Mouse (Mus musculus) megakaryocyte-erythroid progenitor cell, adult 5-6 weeks (primary cell): Measurements from ENCODE around the gene Vmn1r87. TPM values are rescaled to one million over a fixed set of nuclear protein-coding genes. Genes with fewer than 3 reads are reported as not detected.

Experiments used
- ATAC-seq: replicated peaks from 2 replicates; pipeline ENCODE4 v1.8.0; 2016; ENCODE audit warnings: mild to moderate bottlenecking, inconsistent platforms; ENCODE audit not compliant: severe bottlenecking, poor library complexity, low FRiP score, low TSS enrichment
- total RNA-seq, 2 experiments: library from RNA; stranded (forward) in 1 of 2; stranded (reverse) in 1 of 2; fragments of 200-1000, 215-1000 nt in 1 of 2; fragments of >200 nt in 1 of 2; fragmentation: Nextera tagmentation in 1 of 2; gene quantifications; 2 replicates each; pipeline ENCODE4 v1.2.3; 2014 to 2017

The Vmn1r87 gene
- total RNA-seq (2014; fragmentation: Nextera tagmentation) (not detected in 2 replicates), total RNA-seq (2017) (not detected in 2 replicates)

DNA sequence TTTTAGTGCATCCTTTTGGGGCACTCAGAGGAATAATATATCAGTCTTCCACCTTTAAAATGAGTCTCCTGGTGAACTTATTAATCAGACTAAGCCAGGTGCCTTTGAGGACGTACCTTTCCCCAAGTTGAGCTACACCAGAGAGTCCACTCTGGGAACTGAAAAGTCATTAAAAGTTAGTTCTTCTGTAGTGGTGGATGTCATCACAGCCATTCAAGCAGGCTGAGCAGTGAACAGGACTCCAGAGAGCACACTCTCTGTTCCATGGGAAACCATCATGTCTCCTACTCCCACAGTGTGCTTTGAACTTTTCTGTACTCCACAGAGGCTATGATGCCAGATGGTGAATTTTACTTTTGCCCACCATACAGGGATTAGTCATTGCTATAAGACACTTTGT is at the start of gene Vmn1r87:
Gene Vmn1r87 (minus strand): TSS at position 101 of the 400 bp plus-strand sequence.
- ATAC-seq: no peak

DNA sequence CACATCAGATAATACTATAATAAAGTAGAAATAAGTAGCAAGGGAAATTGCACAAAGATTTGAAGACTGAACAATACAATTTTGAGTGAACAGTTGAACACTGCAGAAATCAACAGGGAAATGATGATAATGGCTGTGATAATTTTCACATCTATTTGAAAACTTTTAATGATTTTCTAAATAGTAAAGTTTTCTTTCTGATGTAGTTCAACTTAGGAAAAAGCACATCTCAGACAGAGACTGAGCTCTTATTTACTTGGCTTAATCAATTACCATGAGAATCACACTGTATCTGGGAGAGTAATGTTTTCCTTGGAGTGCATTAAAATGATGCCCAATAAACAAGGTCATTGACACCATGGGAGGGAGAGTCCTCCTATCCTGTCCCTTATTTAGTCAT is 19.3 kb upstream of the Vmn1r87 start, which contains the start of gene Vmn1r88:
Gene Vmn1r88 (plus strand): TSS at position 301 of the 400 bp plus-strand sequence.
- ATAC-seq: no peak

DNA sequence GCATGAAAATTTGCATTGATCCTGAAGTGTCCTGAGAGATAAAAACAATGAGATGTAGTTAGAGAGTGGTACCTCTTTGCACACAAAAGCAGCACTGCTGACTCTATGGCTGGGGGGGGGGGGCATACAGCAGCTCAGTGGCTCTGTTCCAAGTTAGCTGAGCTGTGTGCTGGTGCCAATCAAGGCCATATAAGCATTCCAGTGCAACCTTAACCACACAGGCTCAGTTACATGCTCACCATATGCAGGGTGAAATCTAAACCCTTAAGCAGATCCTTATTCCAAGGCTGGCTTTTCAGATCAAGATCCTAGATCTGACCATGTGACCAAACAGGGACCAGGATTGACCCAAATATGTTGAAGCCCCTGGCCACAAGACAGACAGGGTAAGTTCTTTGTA is 2.6 kb downstream of the Vmn1r87 start:
- no peak for ATAC-seq

DNA sequence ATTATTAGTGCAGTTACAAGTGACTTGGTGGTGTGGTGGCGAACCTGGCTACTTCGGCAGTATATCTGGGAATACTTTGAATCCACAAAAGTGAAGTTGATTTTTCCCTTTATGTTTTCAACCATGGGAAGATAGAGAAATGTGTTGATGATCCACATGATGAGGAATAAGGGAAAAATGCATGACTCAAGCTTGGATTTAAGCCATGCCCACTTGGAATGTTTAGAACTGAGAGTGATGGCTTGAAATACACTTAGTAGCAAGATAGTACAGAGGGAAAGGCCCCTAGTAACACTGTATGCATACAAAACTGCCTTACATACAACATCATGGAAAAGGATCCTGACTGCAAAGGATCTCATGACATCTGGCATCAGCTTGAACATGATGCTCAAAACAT is 8.1 kb downstream of the Vmn1r87 start:
- no peak for ATAC-seq

DNA sequence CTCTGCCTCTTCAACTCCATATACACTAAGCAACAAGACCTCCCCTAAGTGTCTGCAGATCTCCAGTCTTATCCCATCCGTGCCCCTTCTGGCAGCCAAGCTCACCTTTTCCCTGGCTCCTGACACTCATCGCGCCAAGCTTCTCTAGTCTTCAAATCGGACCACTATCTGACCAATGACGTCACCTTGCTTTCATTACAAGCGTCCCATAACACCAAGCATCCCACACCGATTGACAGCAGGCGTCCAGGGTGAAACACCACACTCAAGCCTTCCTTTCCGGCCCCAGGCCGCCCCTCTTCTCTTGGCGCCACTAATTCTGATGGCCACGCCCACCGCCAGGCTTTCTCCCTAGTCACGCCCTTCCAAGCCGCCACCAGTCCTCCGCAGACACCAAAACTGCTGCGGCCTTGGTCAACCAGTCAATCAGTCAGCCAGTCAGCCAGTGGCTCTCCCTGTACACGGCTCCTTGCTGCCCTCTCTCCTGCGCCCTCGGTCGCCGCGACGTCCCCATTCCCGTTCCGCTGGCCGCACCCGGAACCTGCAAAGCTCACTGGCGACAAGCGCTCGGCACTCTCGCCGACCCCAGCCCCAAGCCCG is 16.3 kb downstream of the Vmn1r87 start:
- peak; percentile 100 for ATAC-seq

DNA sequence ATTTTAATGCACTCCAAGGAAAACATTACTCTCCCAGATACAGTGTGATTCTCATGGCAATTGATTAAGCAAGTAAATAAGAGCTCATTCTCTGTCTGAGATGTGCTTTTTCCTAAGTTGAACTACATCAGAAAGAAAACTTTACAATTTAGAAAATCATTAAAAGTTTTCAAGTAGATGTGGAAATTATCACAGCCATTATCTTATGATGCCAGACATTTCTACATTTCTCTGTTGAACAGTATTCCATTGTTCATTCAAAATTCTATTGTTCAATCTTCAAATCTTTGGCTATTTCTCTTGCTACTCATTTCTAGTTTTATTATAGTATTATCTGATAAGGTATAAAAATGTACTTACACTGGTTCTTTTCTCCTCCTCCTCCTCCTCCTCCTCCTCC is 20.1 kb downstream of the Vmn1r87 start, which contains the start of gene Vmn1r86:
Gene Vmn1r86 (minus strand): TSS at position 101 of the 400 bp plus-strand sequence.
- ATAC-seq: no peak

DNA sequence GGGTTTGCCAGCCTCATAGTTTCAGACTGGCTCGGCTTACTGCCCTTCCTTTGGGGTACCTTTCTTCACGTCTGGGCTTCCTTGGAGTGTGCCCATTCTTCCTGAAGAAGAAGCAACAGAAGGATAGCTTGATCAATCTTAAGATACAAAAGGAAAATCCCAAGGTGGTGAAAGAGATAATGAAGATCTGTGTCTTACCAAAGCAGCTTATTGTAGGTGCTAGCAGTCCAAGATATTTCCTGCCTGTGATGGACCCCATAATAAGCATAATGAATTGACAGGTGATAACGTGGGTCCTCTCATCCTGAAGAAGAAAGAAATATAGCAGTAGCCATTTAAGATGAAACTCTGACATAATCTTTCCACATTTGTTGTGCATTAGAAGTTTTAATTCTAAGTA is 44.9 kb downstream of the Vmn1r87 start, which contains the start of gene Vmn1r85:
Gene Vmn1r85 (minus strand): TSS at position 101 of the 400 bp plus-strand sequence.
- no peak for ATAC-seq

Other genes starting within 250 kb of the Vmn1r87 start
- gene Zscan22, start 242.3 kb downstream of the Vmn1r87 start, total RNA-seq (2014; fragmentation: Nextera tagmentation): 13.3 and 18.7 TPM in 2 replicates
- 5.7 and 7.1 TPM in 2 replicates for gene Zscan22, start 242.3 kb downstream of the Vmn1r87 start, total RNA-seq (2017)
- 3,241 and 3,814 TPM in 2 replicates for gene Rps5, start 217.9 kb downstream of the Vmn1r87 start, total RNA-seq (2014; fragmentation: Nextera tagmentation)
- gene Rps5, start 217.9 kb downstream of the Vmn1r87 start, total RNA-seq (2017): 1,950 and 2,335 TPM in 2 replicates
- 0.77 and 1.2 TPM in 2 replicates for gene Rnf225, start 212.7 kb downstream of the Vmn1r87 start, total RNA-seq (2014; fragmentation: Nextera tagmentation)
- 1.6 TPM in 1 of 2 replicates, not detected in the other for gene Rnf225, start 212.7 kb downstream of the Vmn1r87 start, total RNA-seq (2017)
- gene Zfp324, start 174.3 kb downstream of the Vmn1r87 start, total RNA-seq (2014; fragmentation: Nextera tagmentation): 3.7 and 4.3 TPM in 2 replicates
- 3.1 and 7.7 TPM in 2 replicates for gene Zfp324, start 174.3 kb downstream of the Vmn1r87 start, total RNA-seq (2017)
- gene Zfp446, start 162.3 kb downstream of the Vmn1r87 start, total RNA-seq (2014; fragmentation: Nextera tagmentation): 6.1 and 9.0 TPM in 2 replicates
- gene Zfp446, start 162.3 kb downstream of the Vmn1r87 start, total RNA-seq (2017): 1.6 and 1.9 TPM in 2 replicates
- not detected in 2 replicates for gene Slc27a5, start 142.0 kb downstream of the Vmn1r87 start, total RNA-seq (2014; fragmentation: Nextera tagmentation)
- not detected in 2 replicates for gene Slc27a5, start 142.0 kb downstream of the Vmn1r87 start, total RNA-seq (2017)
- 654 and 831 TPM in 2 replicates for gene Trim28, start 141.0 kb downstream of the Vmn1r87 start, total RNA-seq (2014; fragmentation: Nextera tagmentation)
- gene Trim28, start 141.0 kb downstream of the Vmn1r87 start, total RNA-seq (2017): 556 and 566 TPM in 2 replicates
- gene Zbtb45, start 130.1 kb downstream of the Vmn1r87 start, total RNA-seq (2014; fragmentation: Nextera tagmentation): 14.0 and 30.8 TPM in 2 replicates
- gene Zbtb45, start 130.1 kb downstream of the Vmn1r87 start, total RNA-seq (2017): 5.1 and 9.2 TPM in 2 replicates
- 159 and 192 TPM in 2 replicates for gene Chmp2a, start 105.3 kb downstream of the Vmn1r87 start, total RNA-seq (2014; fragmentation: Nextera tagmentation)
- gene Chmp2a, start 105.3 kb downstream of the Vmn1r87 start, total RNA-seq (2017): 142 and 150 TPM in 2 replicates
- 222 and 267 TPM in 2 replicates for gene Ube2m, start 101.9 kb downstream of the Vmn1r87 start, total RNA-seq (2014; fragmentation: Nextera tagmentation)
- 106 and 110 TPM in 2 replicates for gene Ube2m, start 101.9 kb downstream of the Vmn1r87 start, total RNA-seq (2017)
- 0.62 and 3.9 TPM in 2 replicates for gene Mzf1, start 85.4 kb downstream of the Vmn1r87 start, total RNA-seq (2014; fragmentation: Nextera tagmentation)
- gene Mzf1, start 85.4 kb downstream of the Vmn1r87 start, total RNA-seq (2017): 0.47 and 1.3 TPM in 2 replicates
- not detected in 2 replicates for gene Vmn1r85, start 45.0 kb downstream of the Vmn1r87 start, total RNA-seq (2014; fragmentation: Nextera tagmentation)
- not detected in 2 replicates for gene Vmn1r85, start 45.0 kb downstream of the Vmn1r87 start, total RNA-seq (2017)
- not detected in 2 replicates for gene Vmn1r86, start 20.2 kb downstream of the Vmn1r87 start, total RNA-seq (2014; fragmentation: Nextera tagmentation)
- not detected in 2 replicates for gene Vmn1r86, start 20.2 kb downstream of the Vmn1r87 start, total RNA-seq (2017)
- 0.25 TPM in 1 of 2 replicates, not detected in the other for gene Vmn1r88, start 19.4 kb upstream of the Vmn1r87 start, total RNA-seq (2014; fragmentation: Nextera tagmentation)
- not detected in 2 replicates for gene Vmn1r88, start 19.4 kb upstream of the Vmn1r87 start, total RNA-seq (2017)
- not detected in 2 replicates for gene Vmn1r89, start 72.9 kb upstream of the Vmn1r87 start, total RNA-seq (2014; fragmentation: Nextera tagmentation)
- gene Vmn1r89, start 72.9 kb upstream of the Vmn1r87 start, total RNA-seq (2017): not detected in 2 replicates
- gene Lig1, start 137.1 kb upstream of the Vmn1r87 start, total RNA-seq (2014; fragmentation: Nextera tagmentation): 164 and 210 TPM in 2 replicates
- 125 and 135 TPM in 2 replicates for gene Lig1, start 137.1 kb upstream of the Vmn1r87 start, total RNA-seq (2017)
- gene Zswim9, start 138.6 kb upstream of the Vmn1r87 start, total RNA-seq (2014; fragmentation: Nextera tagmentation): 5.9 and 6.3 TPM in 2 replicates
- 1.7 and 5.9 TPM in 2 replicates for gene Zswim9, start 138.6 kb upstream of the Vmn1r87 start, total RNA-seq (2017)
- 10.9 and 11.4 TPM in 2 replicates for gene Pla2g4c, start 184.5 kb upstream of the Vmn1r87 start, total RNA-seq (2014; fragmentation: Nextera tagmentation)
- gene Pla2g4c, start 184.5 kb upstream of the Vmn1r87 start, total RNA-seq (2017): 11.5 and 13.6 TPM in 2 replicates